Mouse (Mus musculus) C2C12 (cell line): Measurements from ENCODE around the gene Znhit3. TPM values are rescaled to one million over a fixed set of nuclear protein-coding genes. Genes with fewer than 3 reads are reported as not detected.

Experiments used
- H3K27me3 ChIP-seq: one replicate; pipeline ENCODE4 v1.6.1; 2011; ENCODE audit not compliant: control insufficient read depth, insufficient read depth, insufficient read length
- H3K36me3 ChIP-seq: one replicate; pipeline ENCODE4 v1.6.1; 2011; ENCODE audit not compliant: control insufficient read depth, insufficient read depth
- H3K4me3 ChIP-seq: one replicate; pipeline ENCODE4 v1.5.1; 2011; ENCODE audit warnings: mild to moderate bottlenecking, control low read depth; ENCODE audit not compliant: poor library complexity, insufficient read depth, severe bottlenecking
- H3K79me2 ChIP-seq: one replicate; pipeline ENCODE4 v1.6.1; 2011; ENCODE audit not compliant: control insufficient read depth, insufficient read depth
- H3K79me3 ChIP-seq: one replicate; pipeline ENCODE4 v1.6.1; 2011; ENCODE audit warnings: low read depth, control low read depth
- H3ac ChIP-seq: one replicate; pipeline ENCODE3; 2011; ENCODE audit warnings: low read depth; ENCODE audit not compliant: control insufficient read depth, insufficient read length
- CEBPB ChIP-seq: IDR thresholded peaks from one replicate; pipeline ENCODE4 v1.6.1; 2011; ENCODE audit warnings: low read depth, mild to moderate bottlenecking, control low read depth, moderate library complexity
- CTCF ChIP-seq: IDR thresholded peaks from one replicate; pipeline ENCODE4 v1.5.1; 2011; ENCODE audit not compliant: control insufficient read depth, insufficient read depth, insufficient read length
- FOSL1 ChIP-seq: IDR thresholded peaks from one replicate; pipeline ENCODE4 v1.8.0; 2011; ENCODE audit warnings: mild to moderate bottlenecking, low read length; ENCODE audit not compliant: poor library complexity, insufficient read depth, severe bottlenecking
- MAX ChIP-seq: IDR thresholded peaks from one replicate; pipeline ENCODE4 v1.6.1; 2011; ENCODE audit warnings: mild to moderate bottlenecking, control low read depth
- MYOD1 ChIP-seq: IDR thresholded peaks from one replicate; pipeline ENCODE4 v1.6.1; 2011; ENCODE audit warnings: low read depth; ENCODE audit not compliant: control insufficient read depth, insufficient read length
- MYOG ChIP-seq: IDR thresholded peaks from one replicate; pipeline ENCODE4 v1.6.1; 2011; ENCODE audit not compliant: control insufficient read depth, insufficient read length; ENCODE audit errors: extremely low read depth
- USF1 ChIP-seq: IDR thresholded peaks from one replicate; pipeline ENCODE4 v1.6.1; 2011; ENCODE audit warnings: low read depth, mild to moderate bottlenecking, control low read depth, moderate library complexity
- polyA plus RNA-seq: library from polyadenylated mRNA; unstranded; fragments of >200 nt; fragmentation: generic; extraction: Trizol; gene quantifications from one replicate; pipeline ENCODE4 v1.2.1, GENCODE M21; 2012; ENCODE audit warnings: missing spikeins

Gene Znhit3
- polyA plus RNA-seq, 1 experiment, result 39.2 TPM

DNA sequence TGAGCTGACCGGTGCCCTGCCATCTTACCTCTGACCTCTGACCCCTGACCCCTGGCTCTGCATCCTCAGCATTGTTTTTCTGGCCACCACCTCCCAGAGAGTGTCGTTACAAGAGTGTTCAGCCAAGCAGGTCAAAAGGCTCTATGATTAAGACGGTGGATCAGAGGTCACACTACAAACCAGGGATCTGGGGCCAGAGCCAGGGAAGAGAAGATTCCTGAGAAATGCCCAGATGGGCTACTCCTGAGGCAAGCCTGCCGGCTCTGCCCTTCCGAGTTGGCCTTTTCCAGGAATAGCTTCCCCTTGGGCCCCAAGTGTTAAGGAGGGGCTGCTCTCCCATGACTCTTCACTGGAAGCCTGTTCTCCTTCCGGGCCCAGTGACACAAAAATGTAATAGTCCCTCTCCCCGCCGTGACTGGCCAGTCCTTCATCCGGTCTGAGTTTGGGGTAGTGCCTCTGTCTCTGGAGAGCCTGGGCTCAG lies 43.6 kb upstream of the Znhit3 start:
- Histone ChIP-seq H3K79me2 (no peaks in the 10 kb centered on the region), H3K27me3 (peaks cover 67% of the 10 kb centered on the region), H3K36me3 (no peaks in the 10 kb centered on the region), H3K4me3 (no peak overlapping the region), H3K79me3 (no peaks in the 10 kb centered on the region), H3ac (no peak overlapping the region)
- TF ChIP-seq CTCF (no peak), MYOG (no peak), MAX (no peak), CEBPB (no peak), FOSL1 (no peak), MYOD1 (no peak), USF1 (no peak)

- H3K4me3 ChIP-seq, result no peak overlapping the region
- H3K79me2 ChIP-seq, result no peaks in the 10 kb centered on the region
- no peak overlapping the region for H3ac ChIP-seq
- no peak for TF ChIP-seq MYOG
- no peak for TF ChIP-seq CEBPB
- peaks cover 70% of the 10 kb centered on the region for H3K27me3 ChIP-seq
- no peaks in the 10 kb centered on the region for H3K36me3 ChIP-seq
- H3K79me3 ChIP-seq, result no peaks in the 10 kb centered on the region
Observed at GRCm38 (mm10) chr11:84959181-84959580, 43.0 kb upstream of the Znhit3 start.

GRCm38 (mm10) chr11:84958271-84958630 lies 42.1 kb upstream of the Znhit3 start:
- H3ac ChIP-seq, result no peak overlapping the region
- no peaks in the 10 kb centered on the region for H3K79me3 ChIP-seq
- H3K79me2 ChIP-seq, result no peaks in the 10 kb centered on the region
- peaks cover 75% of the 10 kb centered on the region for H3K27me3 ChIP-seq
- no peaks in the 10 kb centered on the region for H3K36me3 ChIP-seq
- H3K4me3 ChIP-seq, result no peak overlapping the region
- TF ChIP-seq MYOD1, result no peak
- TF ChIP-seq MYOG, result no peak
- no peak for TF ChIP-seq USF1
- TF ChIP-seq FOSL1, result no peak
- TF ChIP-seq MAX, result no peak
- TF ChIP-seq CTCF, result no peak
- TF ChIP-seq CEBPB, result no peak

DNA sequence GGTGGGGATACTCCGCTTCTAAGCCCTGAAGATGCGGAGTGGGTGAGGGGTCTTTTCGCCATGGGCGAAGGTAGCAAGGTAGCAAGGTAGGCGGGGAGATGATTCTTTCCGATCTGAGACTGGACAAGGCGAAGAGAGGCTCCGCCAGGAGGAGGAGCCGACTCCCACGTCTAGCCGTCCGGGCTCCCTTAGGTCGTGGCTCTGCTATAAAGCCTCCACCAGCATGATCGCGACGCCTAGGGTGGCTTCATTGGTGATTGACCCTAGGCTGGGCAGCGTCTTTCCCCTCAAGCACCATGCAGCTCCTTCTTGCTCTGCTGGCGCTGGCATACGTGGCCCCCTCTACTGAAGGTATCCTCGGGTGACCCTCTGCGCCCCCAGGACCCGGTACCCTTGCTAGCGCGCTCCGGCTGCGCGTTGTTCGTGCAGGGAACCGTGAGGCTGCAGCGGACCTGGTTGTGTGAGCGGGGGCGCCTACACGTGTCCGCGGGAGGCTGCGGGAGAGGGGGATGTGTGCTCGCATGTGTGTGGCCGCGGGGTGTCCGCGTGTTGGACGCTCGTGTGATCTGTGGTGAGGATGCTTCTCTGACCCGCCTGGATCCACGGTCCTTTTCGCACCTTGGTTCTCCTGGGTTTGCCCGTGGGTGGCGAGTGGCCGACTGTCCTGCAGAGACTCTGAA lies 41.6 kb upstream of the Znhit3 start, which contains the start of gene Car4:
Car4 (plus strand) TSS at position 196 of the 680 bp plus-strand sequence.
- Histone ChIP-seq H3K79me2 (no peaks in the 10 kb centered on the region), H3K79me3 (no peaks in the 10 kb centered on the region), H3ac (no peak within 1 kb of the TSS), H3K36me3 (no peaks in the 10 kb centered on the region), H3K27me3 (peaks cover 77% of the 10 kb centered on the region), H3K4me3 (no peak within 1 kb of the TSS)
- TF ChIP-seq CTCF (no peak), CEBPB (no peak), FOSL1 (no peak)

- Histone ChIP-seq H3K79me2 (no peaks in the 10 kb centered on the region), H3K36me3 (no peaks in the 10 kb centered on the region), H3K4me3 (no peak overlapping the region), H3K79me3 (no peaks in the 10 kb centered on the region), H3K27me3 (peaks cover 76% of the 10 kb centered on the region), H3ac (no peak overlapping the region)
- no peak for TF ChIP-seq CTCF
- no peak for TF ChIP-seq USF1
- no peak for TF ChIP-seq MYOG
- no peak for TF ChIP-seq FOSL1
- TF ChIP-seq CEBPB, result no peak
- no peak for TF ChIP-seq MAX
- no peak for TF ChIP-seq MYOD1
Observed at GRCm38 (mm10) chr11:84957171-84957570, 41.0 kb upstream of the Znhit3 start.

DNA sequence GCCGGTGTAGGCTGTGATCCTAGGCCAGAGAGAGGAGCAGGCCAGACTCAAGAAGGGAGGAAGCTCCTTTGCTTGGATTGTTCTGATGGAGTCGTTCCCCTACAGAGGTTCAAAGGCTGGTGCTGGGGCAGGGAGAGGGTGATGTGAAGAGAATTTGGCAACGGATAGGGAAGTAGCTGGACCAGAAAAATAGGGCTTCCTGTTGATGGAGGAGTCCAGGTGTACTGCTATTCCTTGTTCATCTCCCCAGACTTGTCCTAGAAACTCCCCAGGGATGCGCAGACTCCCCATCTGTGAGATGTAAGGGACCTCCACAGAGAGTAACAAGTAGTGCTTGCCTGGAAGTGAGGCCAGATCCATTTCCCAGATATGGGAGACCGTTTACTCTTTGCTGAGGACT lies 40.2 kb upstream of the Znhit3 start:
- no peak for TF ChIP-seq USF1
- TF ChIP-seq CEBPB, result no peak
- no peak for TF ChIP-seq CTCF
- TF ChIP-seq FOSL1, result no peak
- no peak for TF ChIP-seq MAX
- no peak for TF ChIP-seq MYOG
- no peak for TF ChIP-seq MYOD1
- Histone ChIP-seq H3K27me3 (peaks cover 73% of the 10 kb centered on the region), H3K4me3 (no peak overlapping the region)

More for the DNA sequence above, 40.2 kb upstream of the Znhit3 start:
- Histone ChIP-seq H3K36me3 (no peaks in the 10 kb centered on the region), H3K79me2 (no peaks in the 10 kb centered on the region), H3ac (no peak overlapping the region), H3K79me3 (no peaks in the 10 kb centered on the region)
